Mouse (Mus musculus): Measurements from ENCODE around the gene St7l.

Gene St7l

DNA sequence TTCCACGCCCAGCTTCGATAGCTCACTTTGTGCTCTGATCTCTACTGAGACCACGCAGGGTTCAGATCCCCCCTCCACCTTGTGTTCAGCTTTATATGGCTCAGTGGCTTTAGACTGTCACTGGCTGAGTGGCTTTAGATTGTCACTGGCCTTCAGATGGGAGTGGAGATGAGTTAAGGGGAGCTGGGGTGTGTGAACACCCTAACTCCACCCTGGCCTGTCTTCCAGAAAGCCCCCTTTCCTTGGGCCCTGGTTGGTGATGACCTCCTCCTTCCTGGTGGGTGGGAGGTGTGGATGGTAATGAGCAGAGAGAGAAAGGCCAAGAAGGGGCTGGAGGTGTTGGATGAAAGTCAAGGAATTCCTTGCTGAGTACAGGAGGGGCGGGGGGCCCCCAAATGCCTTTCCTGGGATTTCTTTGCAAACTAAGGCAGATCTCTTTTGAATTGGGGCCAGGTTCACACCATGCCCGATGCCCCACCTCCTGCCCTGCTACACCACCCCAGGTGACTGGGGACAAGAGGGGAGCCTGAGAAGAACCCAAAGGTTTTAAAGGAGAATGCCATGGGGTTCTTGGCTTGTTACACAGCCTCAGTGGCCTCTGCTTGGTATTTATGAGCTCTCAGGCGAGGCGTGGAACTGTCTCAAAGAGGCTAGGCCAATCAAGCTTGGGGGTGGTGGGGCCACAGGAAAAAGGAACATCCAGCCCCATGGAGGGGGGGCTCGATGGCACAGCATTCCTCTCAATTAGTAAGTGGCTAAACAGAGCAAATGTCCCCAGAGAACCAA lies 101.5 kb downstream of the St7l start:
- no peak for DNase-seq

DNA sequence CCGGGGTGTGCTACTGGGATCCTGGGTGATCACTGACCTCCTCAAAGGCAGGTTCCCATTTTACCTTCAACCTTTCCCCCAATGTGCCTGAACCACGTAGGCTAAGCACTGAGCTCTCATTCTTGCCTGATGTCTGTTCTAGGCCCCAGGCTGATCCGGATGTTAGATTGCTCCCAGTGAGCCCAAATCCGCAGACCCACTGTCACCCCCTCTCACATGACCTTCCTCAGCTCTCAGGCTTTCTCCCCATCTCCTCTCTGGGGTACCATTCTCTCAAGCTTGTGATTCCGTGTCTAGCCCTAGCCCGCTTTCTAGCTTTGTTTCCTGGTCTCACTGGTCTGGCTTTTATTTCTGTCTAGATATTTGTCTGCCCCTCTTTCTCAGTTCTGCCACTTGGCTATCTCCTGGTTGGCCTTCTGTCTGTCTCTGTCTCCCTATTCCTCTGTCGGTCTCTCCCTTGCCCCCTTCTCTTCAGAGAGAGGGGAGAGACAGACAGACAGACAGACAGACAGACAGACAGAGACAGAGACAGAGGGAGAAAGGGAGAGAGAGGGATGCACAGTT lies 102.3 kb downstream of the St7l start:
- DNase-seq, result no peak

DNA sequence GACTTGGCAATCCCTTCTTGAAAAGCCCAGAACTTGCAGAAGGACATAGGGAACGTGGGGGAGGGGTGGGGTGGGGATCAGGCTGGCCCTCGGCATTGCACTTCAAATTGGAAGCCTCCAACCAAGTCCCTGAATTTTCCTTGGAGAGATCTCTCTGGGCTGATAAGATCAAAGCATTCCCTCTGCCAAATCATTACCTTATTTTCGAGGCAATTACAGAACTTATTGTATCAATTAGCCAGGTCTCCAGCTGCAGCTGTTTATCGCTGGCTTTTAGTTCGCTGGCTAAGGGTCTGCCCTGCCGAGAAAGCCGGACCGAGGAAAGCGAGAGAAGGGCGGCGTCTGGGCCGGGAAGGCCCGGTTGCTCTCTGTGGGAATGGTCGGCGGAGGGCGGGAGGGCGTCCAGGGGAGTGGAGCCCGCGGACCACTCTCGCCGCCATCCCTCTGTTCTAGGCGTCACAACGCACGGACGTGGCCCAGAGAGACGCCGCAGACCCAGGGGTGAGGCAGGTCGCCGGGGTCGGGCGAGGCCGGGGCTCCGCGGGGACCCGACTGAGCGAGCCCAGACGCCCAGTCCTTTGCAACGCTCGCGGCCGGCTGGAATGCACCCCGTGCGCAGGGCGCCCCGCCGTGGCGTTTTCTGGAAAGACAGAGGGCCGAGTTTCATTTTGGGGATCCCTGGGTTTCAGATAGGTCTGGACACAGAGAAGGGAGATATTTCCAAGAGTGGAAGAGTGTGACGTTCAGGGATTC lies 103.9 kb downstream of the St7l start:
- DNase-seq, result peak; percentile 74

Data from liver (tissue).